Mouse (Mus musculus) kidney, postnatal 0 days (tissue): ENCODE measurements around the gene Vwf. TPM values are rescaled to one million over a fixed set of nuclear protein-coding genes. Genes with fewer than 3 reads are reported as not detected.

Source experiments
- ATAC-seq: fragments of 200-750 bp; cut with Nextera tagmentation; replicated peaks from 2 replicates; pipeline ENCODE4 v1.8.0; 2017; ENCODE audit warnings: low read depth, moderate number of reproducible peaks, moderate TSS enrichment, moderate library complexity; ENCODE audit not compliant: low FRiP score
- DNase-seq: peaks from one replicate; pipeline ENCODE4 v3.0.0-alpha.2; 2016; ENCODE audit warnings: low spot score
- H3K27ac ChIP-seq: fragments of 300-500 bp; sonication (generic); 2 replicates; pipeline ENCODE4 v1.5.1; 2014; ENCODE audit warnings: mild to moderate bottlenecking
- H3K27me3 ChIP-seq: fragments of 300-500 bp; sonication (generic); 2 replicates; pipeline ENCODE4 v1.6.1; 2014; ENCODE audit warnings: low read length, mixed read lengths; ENCODE audit not compliant: insufficient read depth
- H3K36me3 ChIP-seq: fragments of 300-500 bp; sonication (generic); 2 replicates; pipeline ENCODE4 v1.6.1; 2014; ENCODE audit warnings: low read length, mixed read lengths; ENCODE audit not compliant: insufficient read depth
- H3K4me1 ChIP-seq: fragments of 300-500 bp; sonication (generic); replicated peaks from 2 replicates; pipeline ENCODE4 v1.6.1; 2014; ENCODE audit warnings: antibody characterized with exemption, low read length, mixed read lengths; ENCODE audit not compliant: insufficient read depth
- H3K4me2 ChIP-seq: fragments of 300-500 bp; sonication (generic); 2 replicates; pipeline ENCODE4 v1.6.1; 2014; ENCODE audit warnings: mild to moderate bottlenecking, low read length, moderate library complexity, mixed read lengths
- H3K4me3 ChIP-seq: fragments of 300-500 bp; sonication (generic); replicated peaks from 2 replicates; pipeline ENCODE4 v1.5.1; 2014; ENCODE audit warnings: low read depth, low read length
- H3K9ac ChIP-seq: fragments of 300-500 bp; sonication (generic); 2 replicates; pipeline ENCODE4 v1.6.1; 2014; ENCODE audit warnings: low read depth, low read length
- H3K9me3 ChIP-seq: fragments of 300-500 bp; sonication (generic); replicated peaks from 2 replicates; pipeline ENCODE4 v1.6.1; 2016; ENCODE audit warnings: low read length, inconsistent platforms, mixed read lengths
- CTCF ChIP-seq: IDR thresholded peaks from 2 replicates; pipeline ENCODE4 v1.5.1; 2016; ENCODE audit warnings: antibody characterized with exemption, low read depth, mild to moderate bottlenecking, moderate library complexity
- WGBS: fragments of 180-500 bp; shearing (Covaris S2); extraction: QIAGEN DNeasy Blood & Tissue Kit; methylation state at CpG from one replicate; pipeline ENCODE4 v1.1.7; 2014; 5-methylcytosine and 5-hydroxymethylcytosine counted together
- polyA plus RNA-seq: library from polyadenylated mRNA; unstranded; fragments of >200 nt; fragmentation: Nextera tagmentation; extraction: Ambion mirVana; gene quantifications from 2 replicates; pipeline ENCODE4 v1.2.1, GENCODE M21; 2015

Vwf gene
- polyA plus RNA-seq, 1 experiment from 2014 or later: 4.5 TPM

DNA sequence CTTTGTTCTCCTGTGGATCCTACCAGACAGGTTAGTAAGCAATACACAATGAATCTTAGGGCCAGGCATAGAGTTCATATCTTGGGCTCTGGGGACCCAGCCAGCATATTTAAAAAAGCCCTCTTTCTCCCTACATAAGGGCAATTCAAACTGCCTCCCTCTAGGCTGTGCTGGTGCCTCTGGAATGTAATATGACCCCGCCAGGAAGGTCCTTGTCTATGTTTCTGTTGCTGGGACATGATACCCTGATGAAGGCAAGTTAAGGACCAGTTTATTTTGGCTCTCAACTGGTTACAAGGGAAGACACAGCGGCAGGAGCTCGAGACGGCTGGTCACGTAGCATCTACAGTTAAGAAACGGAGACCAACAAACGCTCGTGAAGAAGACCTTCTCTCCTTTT is 12.3 kb downstream of the Vwf start:
- no peak; the same call in 1 of the 2 replicates for TF ChIP-seq CTCF
- Histone ChIP-seq H3K9ac (no peak overlapping the region), H3K9me3 (no peaks in the 10 kb centered on the region), H3K4me1 (no peaks in the 10 kb centered on the region), H3K27ac (no peak overlapping the region), H3K4me2 (no peak overlapping the region), H3K4me3 (no peak overlapping the region), H3K27me3 (no peaks in the 10 kb centered on the region), H3K36me3 (no peaks in the 10 kb centered on the region)
- DNase-seq: peak; percentile 13
- ATAC-seq: no peak
- WGBS: 66% methylated on average over 8 of the region's 8 CpGs

DNA sequence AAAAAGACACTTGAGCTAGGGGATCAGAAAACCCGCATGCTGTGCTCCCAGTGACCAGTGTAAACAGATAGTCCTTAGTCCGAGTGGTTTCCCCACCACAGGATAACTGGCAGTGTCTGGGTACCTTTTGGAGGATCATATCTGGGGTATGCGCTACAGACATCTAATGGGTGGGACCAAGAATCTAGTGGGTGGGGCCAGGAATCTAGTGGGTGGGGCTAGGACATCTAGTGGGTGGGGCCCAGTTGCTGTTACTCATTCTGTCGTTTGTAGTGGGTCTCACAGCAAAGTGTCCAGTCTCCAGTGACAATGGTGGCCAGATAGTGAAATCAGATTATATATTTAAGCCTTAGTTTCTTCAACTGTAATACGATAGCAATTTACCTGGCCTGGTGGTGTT is 14.5 kb downstream of the Vwf start:
- ATAC-seq: 0 out of 2 replicates have a peak, but pooled peaks have one; percentile 20
- 79% methylated on average over 5 of the region's 5 CpGs for WGBS

DNA sequence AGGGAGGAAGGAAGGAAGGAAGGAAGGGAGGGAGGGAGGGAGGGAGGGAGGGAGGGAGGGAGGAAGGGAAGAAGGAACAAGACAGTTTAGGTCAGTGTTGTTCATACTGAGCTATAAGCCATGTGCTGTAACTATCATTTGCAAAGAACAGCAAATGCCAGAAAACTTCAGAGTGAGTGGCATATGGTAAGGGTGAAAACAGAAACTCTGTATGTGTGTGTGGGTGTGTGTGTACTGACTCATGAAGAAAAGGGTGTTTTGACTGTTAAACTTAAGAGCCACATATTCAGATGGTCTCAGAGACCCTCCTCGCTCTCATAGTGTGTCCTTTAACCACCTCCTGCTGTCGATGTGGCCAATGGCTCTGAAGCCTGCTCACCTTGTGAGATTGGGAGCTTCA is 14.9 kb downstream of the Vwf start:
- WGBS: 88% methylated on average over 2 of the region's 2 CpGs
- Histone ChIP-seq H3K9ac (no peak overlapping the region), H3K4me1 (no peaks in the 10 kb centered on the region), H3K9me3 (no peaks in the 10 kb centered on the region), H3K4me2 (no peak overlapping the region), H3K27me3 (no peaks in the 10 kb centered on the region), H3K36me3 (no peaks in the 10 kb centered on the region), H3K27ac (no peak overlapping the region), H3K4me3 (no peak overlapping the region)
- no peak for TF ChIP-seq CTCF
- DNase-seq: no peak
- ATAC-seq: no peak

More for the DNA sequence above, 14.5 kb downstream of the Vwf start:
- no peak overlapping the region for H3K9ac ChIP-seq
- H3K27ac ChIP-seq: no peak overlapping the region
- H3K27me3 ChIP-seq: no peaks in the 10 kb centered on the region
- no peak for DNase-seq
- H3K36me3 ChIP-seq: no peaks in the 10 kb centered on the region
- H3K4me3 ChIP-seq: no peak overlapping the region
- no peak for TF ChIP-seq CTCF
- H3K4me2 ChIP-seq: no peak overlapping the region
- no peaks in the 10 kb centered on the region for H3K4me1 ChIP-seq
- no peaks in the 10 kb centered on the region for H3K9me3 ChIP-seq

GRCm38 (mm10) chr6:125564812-125565281 is 18.3 kb downstream of the Vwf start:
- no peak overlapping the region for H3K4me3 ChIP-seq
- no peak overlapping the region for H3K4me2 ChIP-seq
- no peaks in the 10 kb centered on the region for H3K36me3 ChIP-seq
- ATAC-seq (0 out of 2 replicates have a peak, but pooled peaks have one; percentile 43), DNase-seq (peak; percentile 7)
- H3K9me3 ChIP-seq: no peaks in the 10 kb centered on the region
- no peaks in the 10 kb centered on the region for H3K27me3 ChIP-seq
- H3K27ac ChIP-seq: no peak overlapping the region
- H3K9ac ChIP-seq: no peak overlapping the region
- H3K4me1 ChIP-seq: no peaks in the 10 kb centered on the region
- 55% methylated on average over 7 of the region's 7 CpGs for WGBS
- TF ChIP-seq CTCF: no peak

DNA sequence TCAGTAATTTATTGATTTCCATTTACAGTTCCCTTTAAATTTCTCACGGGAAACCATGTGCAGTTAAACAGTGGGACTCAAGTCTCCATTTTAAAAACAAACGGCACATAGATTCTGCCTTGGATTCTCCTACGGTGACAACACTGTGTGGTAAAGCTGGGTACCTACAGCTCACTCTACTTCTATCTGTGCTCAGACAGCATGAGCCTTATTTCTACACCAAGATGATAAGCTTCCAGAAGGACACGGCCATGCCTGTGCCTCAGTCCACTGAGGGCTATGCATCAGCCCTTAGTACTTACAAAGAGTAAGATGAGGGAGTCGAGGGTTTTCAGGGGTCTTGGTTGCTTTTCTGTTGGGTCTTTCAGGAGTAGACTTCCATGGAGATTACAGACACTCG is 18.8 kb downstream of the Vwf start:
- no peak for TF ChIP-seq CTCF
- Histone ChIP-seq H3K4me1 (no peaks in the 10 kb centered on the region), H3K4me2 (no peak overlapping the region), H3K9me3 (no peaks in the 10 kb centered on the region), H3K4me3 (no peak overlapping the region), H3K36me3 (no peaks in the 10 kb centered on the region), H3K27me3 (no peaks in the 10 kb centered on the region), H3K9ac (no peak overlapping the region), H3K27ac (no peak overlapping the region)
- ATAC-seq: no peak
- DNase-seq: no peak
- 86% methylated on average over 6 of the region's 6 CpGs for WGBS

DNA sequence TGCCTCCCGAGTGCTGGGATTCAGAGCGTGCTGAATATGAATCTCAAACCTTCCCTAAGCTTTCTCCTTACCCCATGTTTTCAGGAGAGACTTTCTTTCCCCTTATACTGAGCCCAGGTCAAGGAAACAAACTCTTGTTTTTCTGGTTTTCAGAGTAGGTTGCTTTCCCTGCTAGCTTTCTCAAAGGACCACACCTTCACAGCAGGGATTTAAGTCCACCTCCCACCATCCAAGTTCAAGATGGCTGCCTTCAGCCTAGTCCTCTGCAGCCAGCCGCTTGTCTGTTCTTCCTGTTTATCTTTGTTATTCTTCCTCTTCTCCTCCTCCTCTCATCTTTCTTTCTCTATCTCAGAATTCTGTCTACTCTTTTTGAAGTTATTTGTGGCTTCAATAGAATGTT is 20.1 kb downstream of the Vwf start:
- Histone ChIP-seq H3K4me2 (no peak overlapping the region), H3K27me3 (no peaks in the 10 kb centered on the region), H3K36me3 (no peaks in the 10 kb centered on the region), H3K9ac (no peak overlapping the region), H3K4me1 (no peaks in the 10 kb centered on the region), H3K9me3 (no peaks in the 10 kb centered on the region), H3K4me3 (no peak overlapping the region), H3K27ac (no peak overlapping the region)
- ATAC-seq (no peak), DNase-seq (no peak)
- 88% methylated on average over 3 of the region's 3 CpGs for WGBS
- TF ChIP-seq CTCF: no peak

- 0 out of 2 replicates have a peak, but pooled peaks cover 3% of the 10 kb centered on the region for H3K4me1 ChIP-seq
- H3K9me3 ChIP-seq: no peaks in the 10 kb centered on the region
- no peaks in the 10 kb centered on the region for H3K27me3 ChIP-seq
- H3K27ac ChIP-seq: no peak overlapping the region
- H3K4me2 ChIP-seq: no peak overlapping the region
- no peak for TF ChIP-seq CTCF
- H3K4me3 ChIP-seq: no peak overlapping the region
- DNase-seq: no peak
- no peak for ATAC-seq
- no peak overlapping the region for H3K9ac ChIP-seq
- WGBS: 70% methylated on average over 2 of the region's 2 CpGs
- H3K36me3 ChIP-seq: no peaks in the 10 kb centered on the region
These were observed 21.8 kb downstream of the Vwf start for GRCm38 (mm10) chr6:125568381-125568780.
